Mouse (Mus musculus): ENCODE results near the gene Rragd.
A peak's percentile ranks its signal among the peaks of the same experiment; 100 is the strongest.
"Not testable (repeated sequence)": the region's sequence is repeated elsewhere in the genome, so short reads cannot be mapped to it uniquely, and the experiment has no call there.

The Rragd gene

GRCm38 (mm10) chr4:32987006-32987405 lies 4.2 kb downstream of the Rragd start:
- DNase-seq: no peak

GRCm38 (mm10) chr4:32989346-32989745 lies 6.5 kb downstream of the Rragd start:
- DNase-seq: peak; percentile 58

- no peak for DNase-seq
Measured at GRCm38 (mm10) chr4:32994168-32994567, 11.3 kb downstream of the Rragd start.

GRCm38 (mm10) chr4:32996083-32996482 lies 13.2 kb downstream of the Rragd start:
- DNase-seq: no peak

- DNase-seq: peak; percentile 38
Measured at GRCm38 (mm10) chr4:32997571-32997970, 14.7 kb downstream of the Rragd start.

GRCm38 (mm10) chr4:32998996-32999395 lies 16.2 kb downstream of the Rragd start:
- DNase-seq: no peak

GRCm38 (mm10) chr4:33002081-33002480 lies 19.2 kb downstream of the Rragd start:
- DNase-seq: no peak

- not testable (repeated sequence) for DNase-seq
Measured at GRCm38 (mm10) chr4:33005595-33006470, 23.0 kb downstream of the Rragd start.

GRCm38 (mm10) chr4:33006844-33007243 lies 24.0 kb downstream of the Rragd start:
- no peak for DNase-seq

- DNase-seq: no peak
Measured at GRCm38 (mm10) chr4:33007443-33008217, 24.8 kb downstream of the Rragd start.

- no peak for DNase-seq
Measured at GRCm38 (mm10) chr4:33010078-33010477, 27.2 kb downstream of the Rragd start.

- no peak for DNase-seq
Measured at GRCm38 (mm10) chr4:33012484-33012883, 29.6 kb downstream of the Rragd start.

GRCm38 (mm10) chr4:33018361-33018999 lies 35.6 kb downstream of the Rragd start:
- peak; percentile 79 for DNase-seq

GRCm38 (mm10) chr4:33024420-33024819 lies 41.6 kb downstream of the Rragd start:
- DNase-seq: no peak

- no peak for DNase-seq
Measured at GRCm38 (mm10) chr4:33029104-33029503, 46.3 kb downstream of the Rragd start.

- DNase-seq: no peak
Measured at GRCm38 (mm10) chr4:33030264-33031194, 47.7 kb downstream of the Rragd start.

GRCm38 (mm10) chr4:33031195-33031960 lies 48.5 kb downstream of the Rragd start, which contains the start of gene Ube2j1:
Gene Ube2j1, plus strand, starts transcription at chr4:33031416.
- peak; percentile 92 for DNase-seq

GRCm38 (mm10) chr4:33032045-33032444 lies 49.2 kb downstream of the Rragd start:
- no peak for DNase-seq

GRCm38 (mm10) chr4:33033515-33033914 lies 50.7 kb downstream of the Rragd start:
- no peak for DNase-seq

- no peak for DNase-seq
Measured at GRCm38 (mm10) chr4:33039826-33040225, 57.0 kb downstream of the Rragd start.

GRCm38 (mm10) chr4:33049601-33050000 lies 66.8 kb downstream of the Rragd start:
- no peak for DNase-seq

All from cerebellum, adult 11-12 months (tissue).